In the genomic region with DNA sequence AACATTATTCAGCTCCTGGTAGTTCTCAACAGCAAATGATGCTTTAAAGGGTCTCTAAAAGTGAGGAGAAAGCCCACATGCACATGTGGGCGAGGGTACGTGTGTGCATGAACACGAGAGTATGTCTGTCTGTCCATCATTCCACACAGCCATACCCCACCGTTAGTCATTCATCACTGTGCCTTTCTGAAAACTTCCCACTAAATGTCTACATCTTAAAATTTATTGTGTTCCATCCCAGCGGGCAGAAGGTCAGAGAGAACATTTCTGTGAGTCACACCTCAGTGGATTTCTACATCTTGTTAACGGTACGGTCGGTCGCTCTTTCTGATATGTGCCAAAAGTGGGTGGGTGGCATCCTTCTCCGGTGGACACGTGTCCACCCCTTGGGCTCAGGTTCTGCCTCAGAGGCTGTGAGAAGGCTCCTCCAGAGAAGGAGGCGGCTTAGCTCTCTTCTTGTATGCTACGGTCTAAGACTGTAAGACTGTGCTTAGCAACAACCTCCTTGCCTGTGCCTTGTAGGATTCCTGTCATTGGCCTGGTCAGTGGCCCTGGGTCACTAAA, we compare ENCODE assay signal across 19 mouse cellular contexts.
DNase-seq lines count a peak whose midpoint lies in the region; ATAC-seq and TF ChIP-seq lines count a peak whose summit lies in the region.
"Had no signal": no experiment of that assay in that cellular context is flagged by ENCODE, and none has a peak within 500 bp of the region (broad histone marks: within the 10 kb centered on the region; RNA-seq: fewer than 3 reads in every experiment).

No protein-coding gene starts in this region.

- no peaks in the 10 kb centered on the region for H3K27me3 ChIP-seq in kidney, postnatal 0 days (ENCODE audit: insufficient read depth, low read length)
- H3K27me3 ChIP-seq in kidney, embryonic 15.5 days, result no peaks in the 10 kb centered on the region
- peaks cover 30% of the 10 kb centered on the region for H3K27me3 ChIP-seq in Patski
- no peaks in the 10 kb centered on the region for H3K27me3 ChIP-seq in liver, postnatal 0 days (ENCODE audit: insufficient read depth, low read length)
- H3K27me3 ChIP-seq: embryonic facial prominence, embryonic 13.5 days; limb, embryonic 15.5 days; liver, embryonic 15.5 days; midbrain, embryonic 13.5 days; neural tube, embryonic 13.5 days had no signal

- no peak overlapping the region for H3K9ac ChIP-seq in kidney, postnatal 0 days (ENCODE audit: low read depth, low read length)
- H3K9ac ChIP-seq in kidney, embryonic 15.5 days, result no peak overlapping the region
- H3K9ac ChIP-seq in liver, postnatal 0 days (replicated peaks), result no peak overlapping the region
- H3K9ac ChIP-seq: embryonic facial prominence, embryonic 13.5 days; limb, embryonic 15.5 days; liver, embryonic 15.5 days; midbrain, embryonic 13.5 days; neural tube, embryonic 13.5 days had no signal

- no peak for TF ChIP-seq CTCF in kidney, postnatal 0 days (IDR thresholded peaks at IDR 0.05; ENCODE audit: low read depth)
- TF ChIP-seq CTCF in Patski (IDR thresholded peaks at IDR 0.05), result no peak
- no peak for TF ChIP-seq CTCF in liver, postnatal 0 days (IDR thresholded peaks at IDR 0.05; ENCODE audit: low read depth)

- 0 out of 2 replicates have a peak, but pooled peaks cover 2% of the 10 kb centered on the region for H3K4me1 ChIP-seq in kidney, postnatal 0 days (replicated peaks; ENCODE audit: insufficient read depth, low read length)
- peaks cover 19% of the 10 kb centered on the region for H3K4me1 ChIP-seq in kidney, embryonic 15.5 days
- no peaks in the 10 kb centered on the region for H3K4me1 ChIP-seq in liver, postnatal 0 days (ENCODE audit: insufficient read depth)
- H3K4me1 ChIP-seq: liver, embryonic 15.5 days had no signal

- in situ Hi-C loops in Patski (cut with MboI; ENCODE audit: low pct_unique_long_range_greater_than_20kb), result no loop called here

- WGBS in kidney, postnatal 0 days, result 44% methylated on average over 13 of the region's 13 CpGs
- 45% methylated on average over 13 of the region's 13 CpGs for WGBS in kidney, embryonic 15.5 days
- 87% methylated on average over 13 of the region's 13 CpGs for WGBS in liver, postnatal 0 days (ENCODE audit: insufficient replicate concordance)

- H3K27ac ChIP-seq in kidney, postnatal 0 days, result no peak overlapping the region
- H3K27ac ChIP-seq in kidney, embryonic 15.5 days, result no peak overlapping the region
- H3K27ac ChIP-seq in liver, postnatal 0 days (ENCODE audit: low read depth), result no peak overlapping the region
- H3K27ac ChIP-seq: embryonic facial prominence, embryonic 13.5 days; hindbrain, embryonic 10.5 days; limb, embryonic 15.5 days; liver, embryonic 15.5 days; midbrain, embryonic 13.5 days; neural tube, embryonic 13.5 days had no signal

- peak; percentile 45 to 59 for DNase-seq in cerebellum, postnatal 14 days
- no peak for DNase-seq in cerebellum, postnatal 4 days (ENCODE audit: low spot score in 2 of 2)
- DNase-seq in kidney, postnatal 0 days (ENCODE audit: low spot score), result peak; percentile 33
- DNase-seq in Patski (ENCODE audit: low read depth, low spot score), result peak; percentile 0
- peak; percentile 35 for DNase-seq in adrenal gland, postnatal 25 days
- DNase-seq in liver, postnatal 0 days, result no peak
- no peak for DNase-seq in layer of hippocampus, adult 8-10 months (ENCODE audit: low spot score in 2 of 2)
- DNase-seq: cerebellum, adult 11-12 months; gastrocnemius, postnatal 36 days had no signal

- no peaks in the 10 kb centered on the region for H3K36me3 ChIP-seq in kidney, postnatal 0 days (ENCODE audit: insufficient read depth, low read length)
- H3K36me3 ChIP-seq in kidney, embryonic 15.5 days, result no peaks in the 10 kb centered on the region
- H3K36me3 ChIP-seq in liver, postnatal 0 days (replicated peaks; ENCODE audit: insufficient read depth, low read length), result no peaks in the 10 kb centered on the region
- H3K36me3 ChIP-seq: embryonic facial prominence, embryonic 13.5 days; G1E; hindbrain, embryonic 10.5 days; limb, embryonic 15.5 days; liver, embryonic 15.5 days; midbrain, embryonic 13.5 days; neural tube, embryonic 13.5 days had no signal

- CTCF ChIA-PET in Patski (lab: Charles Lee), result no interaction called here

- no peak overlapping the region for H3K4me3 ChIP-seq in kidney, postnatal 0 days (replicated peaks; ENCODE audit: low read depth, low read length)
- H3K4me3 ChIP-seq in kidney, embryonic 15.5 days (replicated peaks), result no peak overlapping the region
- no peak overlapping the region for H3K4me3 ChIP-seq in liver, postnatal 0 days (ENCODE audit: low read depth, low read length)
- H3K4me3 ChIP-seq: embryonic facial prominence, embryonic 13.5 days; hindbrain, embryonic 10.5 days; limb, embryonic 15.5 days; liver, embryonic 15.5 days; midbrain, embryonic 13.5 days; neural tube, embryonic 13.5 days had no signal

- TF ChIP-seq EP300 in liver, postnatal 0 days (IDR thresholded peaks at IDR 0.05; ENCODE audit: low read depth), result no peak

- H3K4me2 ChIP-seq in kidney, postnatal 0 days (ENCODE audit: low read length), result no peak overlapping the region
- H3K4me2 ChIP-seq in kidney, embryonic 15.5 days, result no peak overlapping the region
- H3K4me2 ChIP-seq in liver, postnatal 0 days (ENCODE audit: low read depth, low read length), result no peak overlapping the region
- H3K4me2 ChIP-seq: embryonic facial prominence, embryonic 13.5 days; limb, embryonic 15.5 days; liver, embryonic 15.5 days; midbrain, embryonic 13.5 days; neural tube, embryonic 13.5 days had no signal

- ATAC-seq in kidney, postnatal 0 days (replicated peaks; ENCODE audit: low FRiP score, low read depth), result peak; percentile 65; the same call in 1 of the 2 replicates
- ATAC-seq in kidney, embryonic 15.5 days (replicated peaks; ENCODE audit: low FRiP score), result no peak
- ATAC-seq in Patski, result peak; percentile 31
- no peak for ATAC-seq in liver, postnatal 0 days
- ATAC-seq: forebrain, embryonic 14.5 days; lung, postnatal 0 days; midbrain, embryonic 13.5 days had no signal

- POLR2A ChIA-PET in Patski (lab: Charles Lee), result no interaction called here

- no peaks in the 10 kb centered on the region for H3K9me3 ChIP-seq in kidney, postnatal 0 days (replicated peaks; ENCODE audit: low read length)
- no peaks in the 10 kb centered on the region for H3K9me3 ChIP-seq in kidney, embryonic 15.5 days (replicated peaks)
- H3K9me3 ChIP-seq in liver, postnatal 0 days (ENCODE audit: low read length), result no peaks in the 10 kb centered on the region
- H3K9me3 ChIP-seq: embryonic facial prominence, embryonic 13.5 days; G1E; hindbrain, embryonic 10.5 days; limb, embryonic 15.5 days; liver, embryonic 15.5 days; midbrain, embryonic 13.5 days; neural tube, embryonic 13.5 days had no signal

Comparison
In these comparisons a context has a peak if more than half of its experiments do, and no peak if none do; other contexts are left out.
1. DNase-seq: peak in cerebellum, postnatal 14 days (2 of 2), kidney, postnatal 0 days (single experiment), Patski (single experiment) and adrenal gland, postnatal 25 days (single experiment); none in cerebellum, postnatal 4 days (0 of 2), liver, postnatal 0 days (single experiment) and layer of hippocampus, adult 8-10 months (0 of 2).
2. ATAC-seq: peak in kidney, postnatal 0 days (single experiment) and Patski (single experiment); none in kidney, embryonic 15.5 days (single experiment) and liver, postnatal 0 days (single experiment).